Mouse (Mus musculus) kidney, postnatal 10 days (tissue): ENCODE results near the gene Myzap.

Source experiments
- DNase-seq: peaks from one replicate; pipeline ENCODE4 v3.0.0; 2021; ENCODE audit warnings: mixed read lengths

Gene Myzap

DNA sequence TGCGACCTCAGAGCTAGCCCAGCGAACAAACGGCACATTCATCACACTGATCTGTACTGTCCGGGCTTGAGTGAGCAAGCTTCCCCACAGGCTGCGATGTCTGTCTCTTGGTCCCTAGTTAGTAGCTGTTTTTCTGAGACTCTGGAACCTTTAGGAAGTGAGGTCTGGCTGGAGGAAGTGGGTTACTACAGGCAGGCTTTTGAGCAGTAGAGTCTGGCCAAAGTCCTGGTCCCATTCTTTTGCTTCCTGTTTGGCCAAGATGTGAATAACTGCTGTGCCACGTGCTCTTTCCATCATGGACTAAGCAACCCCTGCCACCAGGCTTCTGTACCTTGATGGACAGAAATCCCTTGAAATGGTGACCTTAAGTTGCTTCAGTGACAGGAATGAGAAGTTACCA is 4.7 kb upstream of the Myzap start:
- DNase-seq, result no peak

GRCm38 (mm10) chr9:71592577-71593285 is 571 bp upstream of the Myzap start:
- DNase-seq, result no peak

- no peak for DNase-seq
Measured at GRCm38 (mm10) chr9:71591106-71591505, 1.1 kb downstream of the Myzap start.

DNA sequence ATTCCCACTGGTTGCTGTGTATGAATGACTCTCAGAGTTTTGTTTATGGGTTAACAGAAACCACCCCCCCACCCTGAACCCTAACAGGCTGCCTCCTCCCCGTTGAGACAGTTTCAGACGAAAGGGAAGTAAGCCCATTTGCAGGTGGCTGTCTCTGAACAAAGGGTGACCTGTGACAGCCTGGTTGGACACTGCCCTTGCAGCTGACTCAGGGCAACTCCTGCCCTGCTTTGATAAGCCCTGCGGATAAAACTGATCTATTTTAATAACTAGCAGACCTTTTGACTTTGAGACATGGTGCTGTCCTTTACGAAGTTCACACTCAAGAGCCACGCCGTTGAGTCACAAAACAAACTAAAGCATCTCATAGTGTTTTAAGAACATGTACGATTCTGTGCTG is 2.4 kb downstream of the Myzap start:
- no peak for DNase-seq

GRCm38 (mm10) chr9:71588930-71589592 is 3.1 kb downstream of the Myzap start:
- no peak for DNase-seq

DNA sequence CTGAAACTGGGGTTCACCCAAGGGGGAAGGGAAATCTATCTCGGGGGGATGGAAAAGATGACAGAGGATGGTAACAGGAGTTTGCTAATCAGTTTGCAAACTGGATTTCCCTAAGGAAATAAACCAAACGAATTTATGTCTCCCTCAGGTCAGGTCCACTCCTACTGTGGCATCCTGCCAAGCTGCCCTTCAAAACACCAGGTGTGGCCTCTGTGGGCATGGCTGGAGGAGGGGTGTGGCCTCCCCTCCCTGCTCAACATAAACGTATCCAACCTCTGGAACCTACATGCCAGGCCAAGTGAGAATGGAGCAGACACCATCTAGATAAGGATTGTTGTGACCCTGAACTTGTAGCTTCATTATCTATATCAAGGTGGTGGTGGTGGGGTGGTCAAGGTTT is 5.8 kb downstream of the Myzap start:
- DNase-seq, result peak; percentile 57

GRCm38 (mm10) chr9:71582771-71583170 is 9.4 kb downstream of the Myzap start:
- DNase-seq, result no peak

DNA sequence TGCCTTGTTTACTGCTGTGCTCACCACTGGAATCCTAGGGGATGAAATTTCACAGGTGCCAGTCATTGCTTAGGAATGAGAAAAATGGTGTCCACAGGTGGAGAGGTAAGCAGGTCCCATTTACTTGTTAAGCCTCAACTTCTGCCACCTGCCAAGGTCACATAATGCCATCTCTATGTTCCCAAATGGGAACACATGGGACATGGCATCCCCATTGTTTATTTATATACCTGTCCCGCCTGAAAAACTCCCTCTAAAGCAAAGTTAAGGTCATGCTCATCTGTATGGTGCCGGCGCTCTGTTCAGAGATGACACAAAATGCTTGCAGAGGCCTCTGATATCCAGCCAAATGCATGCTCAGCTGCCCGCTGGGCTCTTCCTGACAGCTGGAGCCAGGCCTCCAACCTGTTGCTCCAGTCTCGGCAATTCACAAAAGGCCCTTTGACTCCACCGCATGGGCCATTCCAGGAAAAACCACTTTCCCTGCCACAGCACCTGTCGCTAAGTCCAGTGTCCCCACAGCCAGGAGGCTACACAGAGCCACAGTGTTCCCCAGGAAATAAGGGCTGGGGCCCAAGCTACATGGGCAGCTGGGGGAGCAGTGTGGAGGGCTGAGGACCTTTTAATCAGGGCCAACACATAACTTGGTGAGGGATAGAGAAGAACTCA is 13.1 kb downstream of the Myzap start:
- peak; percentile 25 for DNase-seq

GRCm38 (mm10) chr9:71574440-71574839 is 17.7 kb downstream of the Myzap start:
- DNase-seq, result no peak

DNA sequence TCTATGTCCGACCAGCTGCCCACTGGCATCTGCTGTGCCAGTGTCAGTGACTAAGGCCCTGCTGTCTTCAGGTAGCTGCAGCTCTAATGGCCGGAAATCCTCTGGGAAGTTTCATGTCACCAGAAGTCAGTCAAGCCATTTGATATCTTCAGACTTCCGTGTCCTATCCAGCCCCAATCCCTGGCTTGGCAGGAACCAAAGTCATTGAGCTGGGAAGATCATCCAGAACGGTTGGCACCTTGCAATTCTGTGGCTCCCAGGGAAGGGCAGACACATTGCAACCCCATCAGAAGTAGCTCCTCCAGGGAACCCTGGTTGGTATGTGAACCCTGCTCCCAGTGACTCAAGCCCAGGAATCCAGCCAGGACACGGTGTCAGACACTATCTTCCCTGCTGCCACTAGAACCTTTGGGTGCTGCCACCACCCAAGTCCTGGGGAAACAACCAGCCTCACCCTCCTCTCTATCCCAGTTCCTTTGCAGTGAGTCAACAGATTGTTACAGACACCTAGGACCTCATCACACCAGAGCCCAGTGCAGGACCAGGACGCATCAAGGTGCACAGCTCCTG is 18.3 kb downstream of the Myzap start:
- DNase-seq, result no peak

DNA sequence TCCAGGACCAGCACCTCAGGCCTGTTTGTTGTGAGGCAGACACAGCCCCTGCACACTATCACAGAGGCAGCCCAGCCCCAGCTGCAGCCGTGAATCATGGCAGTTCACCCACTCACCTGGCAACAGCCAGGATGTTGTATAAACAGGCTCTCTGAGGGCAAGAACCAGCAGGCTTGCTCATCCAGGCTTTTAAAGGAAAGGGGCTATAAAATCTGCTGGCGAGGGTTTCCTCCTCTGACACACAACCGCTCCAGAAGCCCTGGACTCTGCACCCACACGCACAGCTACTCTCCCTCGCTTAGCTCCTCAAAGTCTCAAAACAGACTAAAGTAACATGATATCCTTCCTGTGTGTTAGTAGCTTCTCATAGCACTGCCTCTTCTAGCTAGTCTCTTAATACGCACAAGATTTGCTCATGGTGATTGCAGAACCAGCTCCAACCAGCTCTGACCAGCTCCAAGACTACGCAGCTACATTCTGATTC is 21.0 kb downstream of the Myzap start:
- DNase-seq, result no peak

DNA sequence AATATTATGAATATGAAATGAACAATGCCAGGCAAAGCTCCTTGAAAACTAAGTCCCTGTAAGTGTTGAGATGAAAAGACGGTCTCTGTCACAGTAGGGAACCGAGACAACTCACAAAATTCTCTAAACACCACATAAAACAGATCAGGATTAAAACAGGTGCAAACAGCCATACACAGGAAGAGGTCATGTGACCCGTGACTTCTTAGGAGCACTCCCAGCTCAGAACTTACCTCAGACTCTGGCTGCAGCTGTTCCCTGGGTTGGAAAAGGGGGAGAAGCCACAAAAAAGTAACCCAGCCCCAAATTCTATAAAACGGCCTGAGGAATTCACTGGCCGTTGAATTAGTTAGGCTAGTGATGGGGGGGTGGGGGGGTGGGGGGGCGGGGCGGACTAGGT is 22.0 kb downstream of the Myzap start:
- DNase-seq, result no peak

DNA sequence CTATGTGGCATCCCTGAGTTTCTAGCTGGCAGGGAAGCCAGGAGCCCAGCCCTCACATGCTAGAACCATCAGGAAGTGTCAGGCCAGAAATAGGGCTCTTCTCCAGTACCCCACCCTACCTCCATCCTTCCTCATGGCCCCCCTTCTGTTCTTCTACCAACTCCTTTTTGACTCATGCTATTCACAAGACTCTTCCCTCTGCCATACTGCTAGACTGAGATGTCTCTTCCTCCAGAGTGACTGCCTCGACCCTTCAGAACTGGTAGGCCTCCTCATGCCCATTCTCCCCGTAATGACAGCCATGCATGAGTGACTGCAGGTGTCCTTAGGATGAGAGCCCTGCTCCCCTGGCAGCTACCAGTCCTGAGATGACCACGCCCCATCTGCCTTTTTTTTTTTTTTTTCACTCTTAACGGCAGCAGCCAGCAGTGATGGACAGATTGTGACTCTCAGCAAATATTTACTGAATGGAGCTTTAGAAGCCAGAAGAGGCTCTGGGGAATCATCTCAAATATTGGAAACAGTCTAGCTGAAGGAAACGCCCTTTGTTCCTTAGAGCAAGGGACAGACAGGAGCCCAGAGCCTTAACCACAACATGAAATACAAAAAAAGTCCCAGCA is 23.7 kb downstream of the Myzap start:
- no peak for DNase-seq

- no peak for DNase-seq
Measured at GRCm38 (mm10) chr9:71567391-71567790, 24.8 kb downstream of the Myzap start.

- DNase-seq, result no peak
Measured at GRCm38 (mm10) chr9:71566763-71567162, 25.4 kb downstream of the Myzap start.

DNA sequence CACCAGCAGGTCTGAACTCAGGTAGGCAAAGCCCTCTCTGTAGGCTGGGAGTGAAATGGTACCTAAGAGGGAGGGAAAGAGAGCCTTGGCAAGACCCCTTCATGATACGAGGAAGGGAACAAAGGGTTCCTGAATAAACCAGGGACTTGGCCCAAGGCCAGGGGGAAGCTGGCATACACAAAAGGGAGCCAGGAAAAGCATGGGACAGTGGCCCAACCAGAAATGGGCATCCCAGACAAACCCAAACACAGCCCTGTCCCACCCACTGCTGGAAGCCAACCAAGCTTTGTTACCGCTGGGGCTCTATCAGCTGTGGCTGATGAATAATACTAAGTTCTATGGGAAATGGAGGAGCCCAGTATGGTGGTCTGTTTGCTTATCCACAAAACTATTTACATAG is 34.4 kb downstream of the Myzap start:
- peak; percentile 47 for DNase-seq

DNA sequence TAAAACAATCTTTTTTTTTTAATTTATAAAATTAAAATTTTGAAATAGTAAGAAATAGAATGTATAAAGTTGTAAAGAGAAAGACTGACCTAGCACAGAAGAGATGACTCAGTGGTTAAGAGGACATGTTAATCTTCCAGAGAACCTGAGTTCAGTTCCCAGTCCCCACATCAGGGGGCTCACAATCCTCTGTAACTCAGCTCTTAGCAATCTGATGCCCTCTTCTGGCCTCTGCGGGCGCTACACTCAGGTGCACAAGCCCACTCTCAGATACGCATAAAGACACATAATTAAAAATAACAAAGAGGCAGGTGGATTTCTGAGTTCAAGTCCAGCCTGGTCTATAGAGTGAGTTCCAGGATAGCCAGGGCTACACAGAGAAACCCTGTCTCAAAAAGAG is 38.2 kb downstream of the Myzap start:
- no peak for DNase-seq

DNA sequence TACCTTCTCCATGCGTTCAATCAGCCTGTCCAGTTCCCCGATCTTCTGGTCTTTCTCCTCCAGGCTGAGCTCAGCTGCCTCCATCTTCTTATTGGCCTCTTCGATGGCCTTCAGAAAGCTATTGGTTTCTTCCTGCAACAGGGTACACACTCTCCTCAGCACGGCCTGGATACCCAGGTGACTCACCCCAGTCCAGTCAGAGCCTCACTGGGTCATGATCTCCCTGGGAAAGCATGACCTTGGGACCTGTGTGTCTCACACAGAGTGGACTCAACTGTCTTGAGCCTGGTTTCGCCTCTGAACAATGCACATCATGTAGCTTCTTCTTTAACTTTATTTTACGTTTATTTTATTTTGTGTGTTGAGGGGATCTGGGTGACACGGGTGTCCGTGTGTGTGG is 42.0 kb downstream of the Myzap start:
- no peak for DNase-seq

DNA sequence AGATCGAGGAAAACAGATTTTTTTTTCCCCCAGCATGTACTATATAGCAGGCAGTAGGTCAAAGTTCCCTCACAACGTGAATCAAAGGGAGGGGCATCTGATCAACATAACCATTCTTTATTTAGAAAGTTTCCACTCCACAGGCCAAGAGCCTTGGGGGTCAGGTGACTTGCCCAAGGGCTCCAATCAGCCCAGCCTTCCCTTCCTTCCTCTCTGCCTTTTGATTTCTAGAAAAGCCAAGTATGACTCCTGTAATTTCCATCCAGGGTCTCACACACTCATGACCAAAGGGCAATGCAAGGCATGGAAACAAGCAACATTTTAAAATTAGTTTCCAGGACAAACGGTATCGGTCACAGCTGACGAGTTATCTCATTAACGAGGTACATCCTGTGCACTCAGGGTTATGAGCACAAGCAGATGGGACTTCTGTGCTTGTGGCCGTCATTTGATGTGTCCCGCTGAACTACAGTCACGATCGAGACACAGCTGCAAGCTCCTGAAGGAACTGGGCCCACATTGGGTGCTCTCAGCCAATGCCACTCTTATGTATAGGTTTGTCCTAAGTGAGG is 44.4 kb downstream of the Myzap start:
- DNase-seq, result no peak

- no peak for DNase-seq
Measured at GRCm38 (mm10) chr9:71544831-71545230, 47.3 kb downstream of the Myzap start.

DNA sequence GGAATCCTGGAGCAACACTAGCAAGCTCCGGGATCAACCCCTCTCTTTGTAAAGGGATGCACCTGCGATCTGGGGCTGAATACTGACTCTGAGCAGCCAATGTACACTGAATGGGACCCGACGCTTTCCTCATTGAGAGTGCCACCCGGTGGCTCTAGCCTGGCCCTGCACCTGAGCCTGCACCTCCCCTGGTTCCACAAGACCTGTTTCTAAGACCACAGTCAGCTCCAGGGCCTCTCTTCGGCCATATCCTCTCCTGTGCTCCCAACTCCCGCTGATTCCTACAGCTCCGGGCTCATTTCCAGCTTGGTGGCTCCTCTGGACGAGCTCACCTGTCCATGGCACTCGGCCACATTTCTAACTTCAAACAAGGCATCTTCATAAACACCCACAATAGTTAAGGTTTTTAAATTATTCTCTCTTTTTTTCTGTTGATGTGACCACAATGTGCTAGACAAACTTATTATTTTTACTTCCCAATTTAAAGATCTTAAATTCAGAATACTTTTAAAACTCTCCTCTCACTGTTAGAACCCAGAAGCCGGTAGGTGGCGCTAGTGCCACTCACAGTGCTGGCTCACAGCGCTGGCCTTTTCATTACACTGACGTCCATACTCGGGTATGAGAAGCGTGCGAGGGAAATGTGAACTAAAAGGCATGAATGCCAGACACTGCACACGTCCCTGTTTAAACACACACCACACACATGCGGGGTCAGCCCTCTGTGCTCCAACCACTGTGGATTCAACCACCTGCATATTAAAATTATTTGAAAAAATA is 48.5 kb downstream of the Myzap start:
- DNase-seq, result peak; percentile 94

DNA sequence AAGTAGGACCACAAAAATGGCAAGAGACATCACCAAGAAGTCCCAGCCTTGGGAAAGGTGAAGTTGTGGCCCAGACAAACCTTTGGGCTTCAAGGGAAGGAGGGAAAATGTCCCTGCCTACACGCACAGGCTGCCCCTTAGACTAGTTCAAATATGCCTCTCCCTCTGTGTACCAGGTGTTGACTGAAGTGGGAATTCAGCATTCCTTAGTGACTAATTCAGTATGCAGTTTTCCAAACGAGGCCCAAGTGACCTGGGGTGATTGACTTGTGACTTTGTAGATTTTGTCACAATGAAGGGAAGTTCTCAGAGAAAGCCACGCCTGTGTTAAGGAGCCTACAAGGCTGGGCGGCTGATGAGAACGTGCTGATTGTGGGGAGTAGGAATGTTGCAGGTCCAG is 49.9 kb downstream of the Myzap start:
- no peak for DNase-seq
